Mouse (Mus musculus) lung, embryonic 16.5 days (tissue): Measurements from ENCODE around the gene Phykpl. TPM values are rescaled to one million over a fixed set of nuclear protein-coding genes. Genes with fewer than 3 reads are reported as not detected.

Source experiments
- ATAC-seq: fragments of 200-750 bp; cut with Nextera tagmentation; 2 replicates; pipeline ENCODE4 v1.8.0; 2017; ENCODE audit warnings: low read depth, mild to moderate bottlenecking, moderate library complexity
- H3K27ac ChIP-seq: fragments of 300-500 bp; sonication (generic); 2 replicates; pipeline ENCODE4 v1.5.1; 2014; ENCODE audit warnings: mild to moderate bottlenecking, control low read depth, low read length
- H3K27me3 ChIP-seq: fragments of 300-500 bp; sonication (generic); 2 replicates; pipeline ENCODE4 v1.6.1; 2014; ENCODE audit warnings: low read depth, low read length, mixed read lengths; ENCODE audit not compliant: control insufficient read depth, insufficient read depth
- H3K36me3 ChIP-seq: fragments of 300-500 bp; sonication (generic); 2 replicates; pipeline ENCODE4 v1.6.1; 2014; ENCODE audit warnings: low read length; ENCODE audit not compliant: control insufficient read depth, insufficient read depth
- H3K4me1 ChIP-seq: fragments of 300-500 bp; sonication (generic); replicated peaks from 2 replicates; pipeline ENCODE4 v1.6.1; 2014; ENCODE audit warnings: low read length, mixed read lengths; ENCODE audit not compliant: control insufficient read depth, insufficient read depth
- H3K4me2 ChIP-seq: fragments of 300-500 bp; sonication (generic); 2 replicates; pipeline ENCODE4 v1.6.1; 2014; ENCODE audit warnings: low read depth, low read length, control low read depth
- H3K4me3 ChIP-seq: fragments of 300-500 bp; sonication (generic); 2 replicates; pipeline ENCODE4 v1.5.1; 2014; ENCODE audit warnings: mild to moderate bottlenecking, low read length, control low read depth
- H3K9ac ChIP-seq: fragments of 300-500 bp; sonication (generic); 2 replicates; pipeline ENCODE4 v1.6.1; 2014; ENCODE audit warnings: low read length, control low read depth
- H3K9me3 ChIP-seq: fragments of 300-500 bp; sonication (generic); 2 replicates; pipeline ENCODE4 v1.6.1; 2016; ENCODE audit warnings: low read length; ENCODE audit not compliant: control insufficient read depth
- WGBS: fragments of 180-500 bp; shearing (Covaris S2); extraction: QIAGEN DNeasy Blood & Tissue Kit; methylation state at CpG from one replicate; pipeline ENCODE4 v1.1.7; 2014; 5-methylcytosine and 5-hydroxymethylcytosine counted together
- polyA plus RNA-seq: library from polyadenylated mRNA; unstranded; fragments of >200 nt; fragmentation: Nextera tagmentation; extraction: Ambion mirVana; gene quantifications from 2 replicates; pipeline ENCODE4 v1.2.1, GENCODE M21; 2015

Gene Phykpl
- polyA plus RNA-seq, 1 experiment from 2014 or later, result 17.6 TPM

GRCm38 (mm10) chr11:51582713-51583112 is 1.8 kb upstream of the Phykpl start:
- H3K9ac ChIP-seq, result no peak overlapping the region
- H3K4me1 ChIP-seq, result peaks cover 17% of the 10 kb centered on the region
- peaks cover 10% of the 10 kb centered on the region for H3K36me3 ChIP-seq
- WGBS, result 27% methylated on average over 8 of the region's 8 CpGs
- H3K9me3 ChIP-seq, result no peaks in the 10 kb centered on the region
- ATAC-seq, result no peak
- H3K27ac ChIP-seq, result no peak overlapping the region
- no peaks in the 10 kb centered on the region for H3K27me3 ChIP-seq
- no peak overlapping the region for H3K4me2 ChIP-seq
- H3K4me3 ChIP-seq, result no peak overlapping the region

DNA sequence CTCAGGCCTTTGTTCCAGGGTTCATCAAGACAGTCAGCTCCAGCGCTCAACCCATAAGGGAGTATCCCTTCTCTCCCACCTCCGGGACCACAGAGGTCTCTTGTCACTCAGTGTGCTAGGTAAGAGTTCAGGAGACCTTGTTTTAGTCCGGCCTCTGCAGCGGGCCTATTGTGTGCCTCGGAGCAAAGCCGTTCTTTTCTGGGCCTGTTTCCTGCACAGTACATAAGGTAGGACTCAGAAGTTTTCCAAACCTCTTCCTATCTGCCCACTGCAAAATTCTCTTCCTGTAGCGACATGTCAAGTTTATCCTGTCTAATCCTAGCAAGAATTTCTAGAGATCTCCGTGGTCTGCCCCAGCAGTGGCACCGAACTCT is 513 bp upstream of the Phykpl start:
- Histone ChIP-seq H3K9ac (peak overlapping the region; percentile 90), H3K27me3 (no peaks in the 10 kb centered on the region), H3K9me3 (no peaks in the 10 kb centered on the region), H3K27ac (peak overlapping the region; percentile 96), H3K36me3 (peaks cover 21% of the 10 kb centered on the region), H3K4me1 (peaks cover 17% of the 10 kb centered on the region), H3K4me2 (peak overlapping the region; percentile 71), H3K4me3 (peak overlapping the region; percentile 75)
- WGBS, result 20% methylated on average over 9 of the region's 9 CpGs
- peak; percentile 4 for ATAC-seq

- no peaks in the 10 kb centered on the region for H3K27me3 ChIP-seq
- WGBS, result 51% methylated on average over 8 of the region's 8 CpGs
- ATAC-seq, result no peak
- H3K9ac ChIP-seq, result peak overlapping the region; percentile 90
- H3K27ac ChIP-seq, result peak overlapping the region; percentile 96
- H3K4me1 ChIP-seq, result peaks cover 17% of the 10 kb centered on the region
- H3K4me2 ChIP-seq, result peak overlapping the region; percentile 71
- H3K9me3 ChIP-seq, result no peaks in the 10 kb centered on the region
- peak overlapping the region; percentile 75 for H3K4me3 ChIP-seq
- peaks cover 34% of the 10 kb centered on the region for H3K36me3 ChIP-seq
Observed at GRCm38 (mm10) chr11:51585608-51586252, 1.2 kb downstream of the Phykpl start.

GRCm38 (mm10) chr11:51586411-51586810 is 1.9 kb downstream of the Phykpl start:
- ATAC-seq, result no peak
- WGBS, result 90% methylated on average over 13 of the region's 13 CpGs
- no peak overlapping the region for H3K27ac ChIP-seq
- H3K9me3 ChIP-seq, result no peaks in the 10 kb centered on the region
- no peak overlapping the region for H3K4me2 ChIP-seq
- no peaks in the 10 kb centered on the region for H3K27me3 ChIP-seq
- no peak overlapping the region for H3K4me3 ChIP-seq
- peaks cover 17% of the 10 kb centered on the region for H3K4me1 ChIP-seq
- peaks cover 37% of the 10 kb centered on the region for H3K36me3 ChIP-seq
- no peak overlapping the region for H3K9ac ChIP-seq

- no peak overlapping the region for H3K4me2 ChIP-seq
- H3K27ac ChIP-seq, result no peak overlapping the region
- no peaks in the 10 kb centered on the region for H3K9me3 ChIP-seq
- no peak for ATAC-seq
- peaks cover 44% of the 10 kb centered on the region for H3K36me3 ChIP-seq
- no peaks in the 10 kb centered on the region for H3K27me3 ChIP-seq
- H3K4me3 ChIP-seq, result no peak overlapping the region
- peaks cover 17% of the 10 kb centered on the region for H3K4me1 ChIP-seq
- 82% methylated on average over 1 of the region's 1 CpGs for WGBS
- no peak overlapping the region for H3K9ac ChIP-seq
Observed at GRCm38 (mm10) chr11:51587059-51587458, 2.5 kb downstream of the Phykpl start.

GRCm38 (mm10) chr11:51588833-51589232 is 4.3 kb downstream of the Phykpl start:
- no peak overlapping the region for H3K4me2 ChIP-seq
- WGBS, result 94% methylated on average over 3 of the region's 3 CpGs
- H3K9ac ChIP-seq, result no peak overlapping the region
- H3K27me3 ChIP-seq, result no peaks in the 10 kb centered on the region
- H3K9me3 ChIP-seq, result no peaks in the 10 kb centered on the region
- H3K36me3 ChIP-seq, result peaks cover 52% of the 10 kb centered on the region
- no peak for ATAC-seq
- H3K4me3 ChIP-seq, result no peak overlapping the region
- no peak overlapping the region for H3K27ac ChIP-seq
- H3K4me1 ChIP-seq, result peaks cover 13% of the 10 kb centered on the region

GRCm38 (mm10) chr11:51590002-51590401 is 5.4 kb downstream of the Phykpl start:
- Histone ChIP-seq H3K9ac (no peak overlapping the region), H3K4me2 (no peak overlapping the region), H3K27me3 (no peaks in the 10 kb centered on the region), H3K36me3 (peaks cover 61% of the 10 kb centered on the region), H3K27ac (no peak overlapping the region), H3K4me3 (no peak overlapping the region), H3K9me3 (no peaks in the 10 kb centered on the region), H3K4me1 (peaks cover 11% of the 10 kb centered on the region)
- no peak for ATAC-seq

GRCm38 (mm10) chr11:51591168-51591567 is 6.6 kb downstream of the Phykpl start:
- Histone ChIP-seq H3K27ac (no peak overlapping the region), H3K27me3 (no peaks in the 10 kb centered on the region), H3K9ac (no peak overlapping the region), H3K36me3 (peaks cover 72% of the 10 kb centered on the region), H3K4me1 (no peaks in the 10 kb centered on the region; the same call in 1 of the 2 replicates), H3K4me3 (no peak overlapping the region), H3K9me3 (no peaks in the 10 kb centered on the region), H3K4me2 (no peak overlapping the region)
- WGBS, result 33% methylated on average over 7 of the region's 7 CpGs
- ATAC-seq, result no peak

- WGBS, result 80% methylated on average over 7 of the region's 7 CpGs
- Histone ChIP-seq H3K4me1 (no peaks in the 10 kb centered on the region), H3K4me2 (no peak overlapping the region), H3K36me3 (peaks cover 76% of the 10 kb centered on the region), H3K27ac (no peak overlapping the region), H3K9me3 (no peaks in the 10 kb centered on the region), H3K9ac (no peak overlapping the region), H3K4me3 (no peak overlapping the region), H3K27me3 (no peaks in the 10 kb centered on the region)
- no peak for ATAC-seq
Observed at GRCm38 (mm10) chr11:51591915-51592314, 7.4 kb downstream of the Phykpl start.

GRCm38 (mm10) chr11:51593368-51593767 is 8.8 kb downstream of the Phykpl start:
- ATAC-seq, result no peak
- no peaks in the 10 kb centered on the region for H3K9me3 ChIP-seq
- WGBS, result 98% methylated on average over 4 of the region's 4 CpGs
- H3K27ac ChIP-seq, result no peak overlapping the region
- H3K4me1 ChIP-seq, result no peaks in the 10 kb centered on the region
- no peak overlapping the region for H3K4me2 ChIP-seq
- H3K9ac ChIP-seq, result no peak overlapping the region
- H3K4me3 ChIP-seq, result no peak overlapping the region
- H3K27me3 ChIP-seq, result no peaks in the 10 kb centered on the region
- peaks cover 74% of the 10 kb centered on the region for H3K36me3 ChIP-seq
